Mouse (Mus musculus): ENCODE results near the gene Sh2d3c. TPM values are rescaled to one million over a fixed set of nuclear protein-coding genes. Genes with fewer than 3 reads are reported as not detected.

Gene Sh2d3c
- total and polyA plus RNA-seq, 3 experiments: 4.8 to 25.8 (median 11.1) TPM

DNA sequence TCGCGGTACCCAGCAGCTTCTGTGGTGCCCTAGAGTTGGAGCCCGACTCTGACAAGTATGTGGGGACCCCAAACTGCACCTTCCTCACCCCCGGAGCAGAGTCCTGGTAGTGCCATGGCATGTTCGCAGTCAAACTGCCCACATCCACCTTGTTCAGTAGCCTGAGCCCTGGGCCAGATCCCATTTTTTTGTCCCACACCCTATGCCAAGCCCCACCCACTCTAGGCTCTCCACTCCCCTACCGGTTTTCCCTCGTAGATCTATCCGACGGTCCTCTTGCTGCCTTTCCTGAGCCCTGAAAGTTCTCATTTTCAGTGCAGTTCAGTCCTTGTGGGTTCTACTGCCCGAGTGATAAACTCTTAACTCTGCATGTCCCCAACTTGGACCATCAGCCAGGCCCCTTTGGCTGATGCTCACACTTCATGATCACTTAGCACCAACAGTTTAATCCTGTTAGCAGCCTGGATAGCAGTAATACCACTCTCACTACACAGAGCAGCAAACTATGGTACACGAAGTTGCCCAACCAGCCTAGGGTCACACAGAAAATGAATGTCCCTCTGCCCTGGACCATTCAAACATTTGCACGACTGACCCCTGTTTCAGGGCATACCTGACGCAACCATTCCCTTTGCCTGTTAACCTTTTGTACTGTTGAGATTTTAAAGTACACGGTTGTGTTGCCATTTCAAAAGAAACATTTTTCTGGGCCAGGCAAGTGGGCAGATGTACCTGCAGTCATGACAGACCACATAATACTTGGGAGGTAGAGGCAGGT is 19.7 kb upstream of the Sh2d3c start:
- in situ Hi-C loops (cut with MboI; ENCODE audit: low pct_ligation_motif_present, low pct_unique_long_range_greater_than_20kb, low sequenced_read_pairs): no loop called here

DNA sequence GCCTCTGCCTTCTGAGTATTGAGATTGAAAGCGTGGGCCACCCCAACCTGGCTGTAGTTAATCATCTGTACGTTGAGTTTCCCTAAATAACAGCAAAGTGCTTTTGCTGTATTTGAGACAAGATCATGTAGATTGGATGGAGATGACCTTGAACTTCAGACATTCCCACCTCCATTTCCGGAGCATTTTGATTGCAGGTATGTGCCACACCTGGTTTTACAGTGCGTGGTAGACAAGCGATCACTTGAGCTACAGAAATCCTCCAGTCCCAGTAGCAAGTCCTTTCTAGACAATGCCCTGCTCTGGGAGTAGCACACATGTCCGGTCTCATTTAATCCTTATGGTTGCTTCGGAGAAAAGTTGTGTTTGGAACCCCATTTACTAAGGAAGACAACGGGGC is 17.8 kb upstream of the Sh2d3c start:
- H3K4me3 ChIP-seq (replicated peaks in 1 of 3; ENCODE audit: low read depth in 2 of 3, low read length in 2 of 3, poor library complexity in 1 of 3): no peak overlapping the region
- H3K4me2 ChIP-seq (ENCODE audit: insufficient read depth, low read depth, poor library complexity, severe bottlenecking): no peak overlapping the region
- peaks cover 9% of the 10 kb centered on the region for H3K79me2 ChIP-seq (replicated peaks; ENCODE audit: control insufficient read depth, extremely low read depth, insufficient read depth, poor library complexity, severe bottlenecking)
- no peak for DNase-seq (ENCODE audit: extremely low read depth)
- dilution Hi-C loops (cut with MboI; ENCODE audit: extremely low pct_ligation_motif_present, extremely low pct_unique_long_range_greater_than_20kb, low sequenced_read_pairs): no loop called here
- H3K36me3 ChIP-seq (replicated peaks in 1 of 2; ENCODE audit: control insufficient read depth in 1 of 2, insufficient read depth in 1 of 2, low read length in 1 of 2): peaks cover 51 to 74% of the 10 kb centered on the region in 2 experiments
- no peak overlapping the region for H3K9ac ChIP-seq (ENCODE audit: insufficient read depth, low read depth)
- no peaks in the 10 kb centered on the region for H3K9me3 ChIP-seq (replicated peaks; ENCODE audit: low read length)
- H3K27ac ChIP-seq (ENCODE audit: insufficient read depth, low read depth): no peak overlapping the region
- H3K27me3 ChIP-seq (replicated peaks): no peaks in the 10 kb centered on the region
- TF ChIP-seq TBP (conservative IDR thresholded peaks at IDR 0.05; ENCODE audit: low read depth, low read length): no peak
- TF ChIP-seq CTCF (conservative IDR thresholded peaks at IDR 0.05 in 1 of 2, IDR thresholded peaks at IDR 0.05 in 1 of 2; ENCODE audit: low read depth in 2 of 2, low read length in 2 of 2): no peak
- TF ChIP-seq HCFC1 (IDR thresholded peaks at IDR 0.05; ENCODE audit: low read depth, low read length): no peak
- no peak for TF ChIP-seq MAX (IDR thresholded peaks at IDR 0.05; ENCODE audit: low read length)
- TF ChIP-seq JUN (IDR thresholded peaks at IDR 0.05; ENCODE audit: insufficient read depth, low read depth, low read length): no peak
- TF ChIP-seq MAZ (IDR thresholded peaks at IDR 0.05; ENCODE audit: low read depth, low read length): no peak
- no peak for TF ChIP-seq PAX5 (IDR thresholded peaks at IDR 0.05; ENCODE audit: low read length)
- no peak for TF ChIP-seq USF2 (conservative IDR thresholded peaks at IDR 0.05; ENCODE audit: low read depth, low read length)
- TF ChIP-seq MXI1 (IDR thresholded peaks at IDR 0.05; ENCODE audit: low read depth, low read length): no peak
- TF ChIP-seq SIN3A (IDR thresholded peaks at IDR 0.05; ENCODE audit: low read length): no peak
- TF ChIP-seq ELF1 (IDR thresholded peaks at IDR 0.05; ENCODE audit: low read depth, low read length): no peak
- no peak for TF ChIP-seq BHLHE40 (IDR thresholded peaks at IDR 0.05; ENCODE audit: low read depth, low read length)
- TF ChIP-seq TCF12 (IDR thresholded peaks at IDR 0.05; ENCODE audit: low read depth, low read length): no peak
- no peak for TF ChIP-seq ETS1 (conservative IDR thresholded peaks at IDR 0.05; ENCODE audit: low read depth, low read length)
- no peak for TF ChIP-seq POLR2A (IDR thresholded peaks at IDR 0.05; ENCODE audit: low read depth, low read length)
- TF ChIP-seq JUND (conservative IDR thresholded peaks at IDR 0.05; ENCODE audit: low read depth, low read length): no peak
- no peak for TF ChIP-seq MYC (IDR thresholded peaks at IDR 0.05; ENCODE audit: low read depth, low read length)
- no peak for TF ChIP-seq GABPA (IDR thresholded peaks at IDR 0.05; ENCODE audit: insufficient replicate concordance, low read depth, low read length)
- no peaks in the 10 kb centered on the region for H3K4me1 ChIP-seq (ENCODE audit: control insufficient read depth in 1 of 2, insufficient read depth in 2 of 2)
- in situ Hi-C loops (cut with MboI; ENCODE audit: low pct_ligation_motif_present, low pct_unique_long_range_greater_than_20kb, low sequenced_read_pairs): no loop called here

More for the DNA sequence above, 19.7 kb upstream of the Sh2d3c start:
- Histone ChIP-seq H3K4me2 (ENCODE audit: insufficient read depth, low read depth, poor library complexity, severe bottlenecking) (no peak overlapping the region), H3K9ac (ENCODE audit: insufficient read depth, low read depth) (no peak overlapping the region), H3K27ac (ENCODE audit: insufficient read depth, low read depth) (no peak overlapping the region), H3K4me3 (replicated peaks in 1 of 3; ENCODE audit: low read depth in 2 of 3, low read length in 2 of 3, poor library complexity in 1 of 3) (no peak overlapping the region), H3K79me2 (replicated peaks; ENCODE audit: control insufficient read depth, extremely low read depth, insufficient read depth, poor library complexity, severe bottlenecking) (no peaks in the 10 kb centered on the region), H3K4me1 (ENCODE audit: control insufficient read depth in 1 of 2, insufficient read depth in 2 of 2) (peaks cover 0 to 5% of the 10 kb centered on the region in 2 experiments; a peak in 1 of 4 replicates), H3K27me3 (replicated peaks) (no peaks in the 10 kb centered on the region), H3K9me3 (replicated peaks; ENCODE audit: low read length) (no peaks in the 10 kb centered on the region), H3K36me3 (replicated peaks in 1 of 2; ENCODE audit: control insufficient read depth in 1 of 2, insufficient read depth in 1 of 2, low read length in 1 of 2) (peaks cover 33 to 58% of the 10 kb centered on the region in 2 experiments)
- TF ChIP-seq TCF12 (IDR thresholded peaks at IDR 0.05; ENCODE audit: low read depth, low read length) (no peak), ZC3H11A (IDR thresholded peaks at IDR 0.05; ENCODE audit: low read depth, low read length) (no peak), ETS1 (conservative IDR thresholded peaks at IDR 0.05; ENCODE audit: low read depth, low read length) (no peak), TBP (conservative IDR thresholded peaks at IDR 0.05; ENCODE audit: low read depth, low read length) (no peak), JUN (IDR thresholded peaks at IDR 0.05; ENCODE audit: insufficient read depth, low read depth, low read length) (no peak), HCFC1 (IDR thresholded peaks at IDR 0.05; ENCODE audit: low read depth, low read length) (no peak), SIN3A (IDR thresholded peaks at IDR 0.05; ENCODE audit: low read length) (no peak), CHD1 (IDR thresholded peaks at IDR 0.05; ENCODE audit: low read depth, low read length) (no peak)
- dilution Hi-C loops (cut with MboI; ENCODE audit: extremely low pct_ligation_motif_present, extremely low pct_unique_long_range_greater_than_20kb, low sequenced_read_pairs): no loop called here
- DNase-seq (ENCODE audit: extremely low read depth): no peak
